ENCODE assay signal across 22 mouse cellular contexts in genomic region chr15:96730416-96730815, GRCm38 (mm10). TPM values are rescaled to one million over a fixed set of nuclear protein-coding genes. Genes with fewer than 3 reads are reported as not detected.
DNase-seq lines count a peak whose midpoint lies in the region; ATAC-seq and TF ChIP-seq lines count a peak whose summit lies in the region.
"Had no signal": no experiment of that assay in that cellular context is flagged by ENCODE, and none has a peak within 500 bp of the region (broad histone marks: within the 10 kb centered on the region; RNA-seq: fewer than 3 reads in every experiment).

No protein-coding gene starts in this region.

- TF ChIP-seq CTCF in heart, adult 2 months (IDR thresholded peaks at IDR 0.05) = no peak
- TF ChIP-seq CTCF in intestine, postnatal 0 days (IDR thresholded peaks at IDR 0.05; ENCODE audit: low read depth) = no peak

- intact Hi-C loops in heart, adult 2 months (cut with DNase I) = loop anchor here (5.0 kb wide), 1 partner anchor 87 kb away; no protein-coding TSS in a partner anchor
- intact Hi-C loops in heart, postnatal 36 days (cut with DNase I) = no loop called here

- no peak for TF ChIP-seq POLR2A in heart, adult 2 months (IDR thresholded peaks at IDR 0.05; ENCODE audit: insufficient read depth, low read depth, low read length)

- peak overlapping the region; percentile 45 for H3K27ac ChIP-seq in heart, adult 2 months
- H3K27ac ChIP-seq in intestine, embryonic 14.5 days (ENCODE audit: low read depth) = no peak overlapping the region
- no peak overlapping the region for H3K27ac ChIP-seq in intestine, postnatal 0 days (ENCODE audit: low read depth, low read length)
- H3K27ac ChIP-seq in intestine, embryonic 16.5 days (ENCODE audit: low read length) = no peak overlapping the region
- H3K27ac ChIP-seq: embryonic facial prominence, embryonic 13.5 days; forebrain, embryonic 10.5 days; heart, embryonic 13.5 days; hindbrain, embryonic 12.5 days had no signal

- DNase-seq in heart, adult 2 months = no peak
- DNase-seq in heart, postnatal 36 days = no peak
- peak; percentile 37 for DNase-seq in intestine, embryonic 14.5 days (ENCODE audit: low spot score)
- DNase-seq in NIH3T3 (ENCODE audit: low read depth) = peak; percentile 46
- no peak for DNase-seq in spleen, postnatal 10 days (ENCODE audit: low spot score in 2 of 2)
- DNase-seq: adrenal gland, postnatal 10 days; B cell, adult 2 months; cerebellum, adult 11 months; cerebellum, adult 8-10 months; kidney, adult 2 months had no signal

- peaks cover 8% of the 10 kb centered on the region for H3K4me1 ChIP-seq in heart, adult 2 months (ENCODE audit: control insufficient read depth, insufficient read depth, low read length)
- H3K4me1 ChIP-seq in intestine, embryonic 14.5 days (replicated peaks; ENCODE audit: control insufficient read depth, insufficient read depth, low read length) = peaks cover 19% of the 10 kb centered on the region
- no peaks in the 10 kb centered on the region for H3K4me1 ChIP-seq in intestine, postnatal 0 days (replicated peaks; ENCODE audit: control insufficient read depth, insufficient read depth, low read length)
- peaks cover 7% of the 10 kb centered on the region for H3K4me1 ChIP-seq in intestine, embryonic 16.5 days (ENCODE audit: control insufficient read depth, insufficient read depth, low read length)
- H3K4me1 ChIP-seq: forebrain, embryonic 10.5 days had no signal

- 58% methylated on average over 9 of the region's 9 CpGs for WGBS in heart, adult 2 months
- 88% methylated on average over 9 of the region's 9 CpGs for WGBS in intestine, embryonic 14.5 days
- WGBS in intestine, postnatal 0 days = 80% methylated on average over 9 of the region's 9 CpGs
- 90% methylated on average over 9 of the region's 9 CpGs for WGBS in intestine, embryonic 16.5 days

- no peak overlapping the region for H3K9ac ChIP-seq in heart, adult 2 months (ENCODE audit: low read depth, low read length)
- H3K9ac ChIP-seq in intestine, embryonic 14.5 days (ENCODE audit: low read length) = no peak overlapping the region
- H3K9ac ChIP-seq in intestine, postnatal 0 days (ENCODE audit: low read depth, low read length) = no peak overlapping the region
- H3K9ac ChIP-seq in intestine, embryonic 16.5 days (ENCODE audit: low read depth, low read length) = no peak overlapping the region
- H3K9ac ChIP-seq: embryonic facial prominence, embryonic 13.5 days; heart, embryonic 13.5 days; hindbrain, embryonic 12.5 days had no signal

- no peak for TF ChIP-seq EP300 in heart, adult 2 months (IDR thresholded peaks at IDR 0.05; ENCODE audit: insufficient read depth, low read depth, low read length)

- no peaks in the 10 kb centered on the region for H3K27me3 ChIP-seq in heart, adult 2 months (ENCODE audit: control insufficient read depth, insufficient read depth, low read length)
- H3K27me3 ChIP-seq in intestine, embryonic 14.5 days (replicated peaks; ENCODE audit: control insufficient read depth, insufficient read depth, low read length) = no peaks in the 10 kb centered on the region
- H3K27me3 ChIP-seq in intestine, postnatal 0 days (replicated peaks; ENCODE audit: control insufficient read depth, insufficient read depth, low read length) = no peaks in the 10 kb centered on the region
- H3K27me3 ChIP-seq in intestine, embryonic 16.5 days (replicated peaks; ENCODE audit: control insufficient read depth, insufficient read depth, low read length) = no peaks in the 10 kb centered on the region
- H3K27me3 ChIP-seq: embryonic facial prominence, embryonic 13.5 days; heart, embryonic 13.5 days; hindbrain, embryonic 12.5 days had no signal

- no peaks in the 10 kb centered on the region for H3K36me3 ChIP-seq in heart, adult 2 months (ENCODE audit: control insufficient read depth, insufficient read depth, low read length)
- no peaks in the 10 kb centered on the region for H3K36me3 ChIP-seq in intestine, embryonic 14.5 days (ENCODE audit: control insufficient read depth, insufficient read depth, low read length)
- H3K36me3 ChIP-seq in intestine, postnatal 0 days (ENCODE audit: control insufficient read depth, insufficient read depth) = no peaks in the 10 kb centered on the region
- H3K36me3 ChIP-seq in intestine, embryonic 16.5 days (ENCODE audit: control insufficient read depth, insufficient read depth, low read length) = no peaks in the 10 kb centered on the region
- H3K36me3 ChIP-seq: embryonic facial prominence, embryonic 13.5 days; forebrain, embryonic 10.5 days; G1E; heart, embryonic 13.5 days; hindbrain, embryonic 12.5 days had no signal

- H3K79me2 ChIP-seq in heart, adult 2 months (replicated peaks; ENCODE audit: control insufficient read depth, insufficient read depth, low read length) = no peaks in the 10 kb centered on the region

- no peak overlapping the region for H3K4me3 ChIP-seq in heart, adult 2 months
- no peak overlapping the region for H3K4me3 ChIP-seq in intestine, embryonic 14.5 days (ENCODE audit: low read depth, low read length)
- no peak overlapping the region for H3K4me3 ChIP-seq in intestine, postnatal 0 days (ENCODE audit: low read depth, low read length)
- H3K4me3 ChIP-seq in intestine, embryonic 16.5 days (ENCODE audit: low read length) = no peak overlapping the region
- H3K4me3 ChIP-seq: embryonic facial prominence, embryonic 13.5 days; erythroblast, embryonic 14.5 days; forebrain, embryonic 10.5 days; heart, embryonic 13.5 days; hindbrain, embryonic 12.5 days had no signal

- H3K9me3 ChIP-seq in intestine, embryonic 14.5 days (ENCODE audit: control insufficient read depth, low read length) = no peaks in the 10 kb centered on the region
- no peaks in the 10 kb centered on the region for H3K9me3 ChIP-seq in intestine, postnatal 0 days (ENCODE audit: control insufficient read depth)
- H3K9me3 ChIP-seq in intestine, embryonic 16.5 days (ENCODE audit: control insufficient read depth, low read length) = no peaks in the 10 kb centered on the region
- H3K9me3 ChIP-seq: embryonic facial prominence, embryonic 13.5 days; forebrain, embryonic 10.5 days; heart, embryonic 13.5 days; hindbrain, embryonic 12.5 days had no signal

- no peak overlapping the region for H3K4me2 ChIP-seq in intestine, embryonic 14.5 days (ENCODE audit: low read length)
- H3K4me2 ChIP-seq in intestine, postnatal 0 days (replicated peaks; ENCODE audit: low read depth) = no peak overlapping the region
- H3K4me2 ChIP-seq in intestine, embryonic 16.5 days (ENCODE audit: low read depth, low read length) = no peak overlapping the region
- H3K4me2 ChIP-seq: embryonic facial prominence, embryonic 13.5 days; heart, embryonic 13.5 days; hindbrain, embryonic 12.5 days had no signal

- ATAC-seq in intestine, embryonic 14.5 days (replicated peaks; ENCODE audit: low FRiP score, low TSS enrichment, low read depth) = no peak
- ATAC-seq in intestine, postnatal 0 days = no peak
- no peak for ATAC-seq in intestine, embryonic 16.5 days
- ATAC-seq: CD4-positive, CD25-positive, alpha-beta regulatory T cell, adult 4 months; forebrain, embryonic 14.5 days; hindbrain, embryonic 16.5 days; inflammation-experienced regulatory T-cells, adult 6 months had no signal

RNA-seq across cellular contexts. Expression of gene Slc38a2, which starts 30.9 kb away (rescaled TPM):
- total RNA-seq in heart, adult 2 months (2021) = 100 to 1,000 TPM; 149 to 209 TPM
- polyA plus RNA-seq in heart, adult 2 months (2012; rRNA removed) = 59.3 and 109 TPM in 2 replicates
- 100 to 1,000 TPM; 173 to 251 TPM for total RNA-seq in heart, postnatal 36 days (2021)
- 129 and 141 TPM in 2 replicates for polyA plus RNA-seq in intestine, embryonic 14.5 days (2014; fragmentation: Nextera tagmentation; extraction: Ambion mirVana)
- polyA plus RNA-seq in intestine, postnatal 0 days (2015; fragmentation: Nextera tagmentation; extraction: Ambion mirVana) = 27.9 and 28.5 TPM in 2 replicates
- polyA plus RNA-seq in intestine, embryonic 16.5 days (2015; fragmentation: Nextera tagmentation; extraction: Ambion mirVana) = 74.2 and 78.7 TPM in 2 replicates

Comparison
In these comparisons a context has a peak if more than half of its experiments do, and no peak if none do; other contexts are left out.
1. DNase-seq: peak in intestine, embryonic 14.5 days (single experiment) and NIH3T3 (single experiment); none in heart, adult 2 months (0 of 2), heart, postnatal 36 days (0 of 2) and spleen, postnatal 10 days (0 of 2).